Mouse (Mus musculus) limb, embryonic 14.5 days (tissue): ENCODE results near the gene Tbc1d8b. TPM values are rescaled to one million over a fixed set of nuclear protein-coding genes. Genes with fewer than 3 reads are reported as not detected.
"Not testable (repeated sequence)": the region's sequence is repeated elsewhere in the genome, so short reads cannot be mapped to it uniquely, and the experiment has no call there.

Experiments used
- ATAC-seq: fragments of 200-750 bp; cut with Nextera tagmentation; 2 replicates; pipeline ENCODE4 v1.8.0; 2017; ENCODE audit warnings: low read depth, moderate number of reproducible peaks, moderate TSS enrichment; ENCODE audit not compliant: low FRiP score
- DNase-seq: peaks from one replicate; pipeline ENCODE4 v3.0.0-alpha.2; 2015; ENCODE audit warnings: low spot score
- H3K27ac ChIP-seq: fragments of 300-500 bp; sonication (generic); replicated peaks from 2 replicates; pipeline ENCODE4 v1.5.1; 2014; ENCODE audit warnings: low read depth, mild to moderate bottlenecking, low read length, moderate library complexity, mixed read lengths
- H3K27me3 ChIP-seq: fragments of 300-500 bp; sonication (generic); 2 replicates; pipeline ENCODE4 v1.6.1; 2014; ENCODE audit warnings: low read length, mixed read lengths; ENCODE audit not compliant: control insufficient read depth, insufficient read depth
- H3K36me3 ChIP-seq: fragments of 300-500 bp; sonication (generic); 2 replicates; pipeline ENCODE4 v1.6.1; 2014; ENCODE audit warnings: mild to moderate bottlenecking, low read length, moderate library complexity, mixed read lengths; ENCODE audit not compliant: control insufficient read depth, insufficient read depth
- H3K4me1 ChIP-seq: fragments of 300-500 bp; sonication (generic); 2 replicates; pipeline ENCODE4 v1.6.1; 2014; ENCODE audit warnings: antibody characterized with exemption, low read length, mixed read lengths; ENCODE audit not compliant: control insufficient read depth, insufficient read depth
- H3K4me2 ChIP-seq: fragments of 300-500 bp; sonication (generic); replicated peaks from 2 replicates; pipeline ENCODE4 v1.6.1; 2014; ENCODE audit warnings: low read depth, mild to moderate bottlenecking, low read length, moderate library complexity; ENCODE audit not compliant: severe bottlenecking
- H3K4me3 ChIP-seq: fragments of 300-500 bp; sonication (generic); replicated peaks from 2 replicates; pipeline ENCODE4 v1.5.1; 2014; ENCODE audit warnings: low read length
- H3K9ac ChIP-seq: fragments of 300-500 bp; sonication (generic); 2 replicates; pipeline ENCODE4 v1.6.1; 2014; ENCODE audit warnings: mild to moderate bottlenecking, low read depth, low read length, moderate library complexity; ENCODE audit not compliant: severe bottlenecking
- H3K9me3 ChIP-seq: fragments of 300-500 bp; sonication (generic); 2 replicates; pipeline ENCODE4 v1.6.1; 2016; ENCODE audit warnings: low read length; ENCODE audit not compliant: control insufficient read depth
- POLR2A ChIP-seq: fragments of 200-500 bp; IDR thresholded peaks from 2 replicates; pipeline ENCODE4 v1.8.0; 2012; ENCODE audit warnings: inconsistent platforms, mild to moderate bottlenecking, moderate library complexity, borderline replicate concordance; ENCODE audit not compliant: insufficient read depth, insufficient read length; ENCODE audit errors: extremely low read depth
- WGBS: fragments of 180-500 bp; shearing (Covaris S2); extraction: QIAGEN DNeasy Blood & Tissue Kit; methylation state at CpG from one replicate; pipeline ENCODE4 v1.1.7; 2014; 5-methylcytosine and 5-hydroxymethylcytosine counted together
- polyA plus RNA-seq, 2 experiments: library from polyadenylated mRNA; depleted of rRNA in 1 of 2; stranded (reverse) in 1 of 2; unstranded in 1 of 2; fragments of >200 nt; fragmentation: Nextera tagmentation in 1 of 2; extraction: Ambion mirVana in 1 of 2; gene quantifications; 2 replicates each; pipeline versions ENCODE4 v1.2.1 to v1.2.3; 2012 to 2014

The Tbc1d8b gene
- polyA plus RNA-seq, 2 experiments = 2.6 to 10.0 TPM

DNA sequence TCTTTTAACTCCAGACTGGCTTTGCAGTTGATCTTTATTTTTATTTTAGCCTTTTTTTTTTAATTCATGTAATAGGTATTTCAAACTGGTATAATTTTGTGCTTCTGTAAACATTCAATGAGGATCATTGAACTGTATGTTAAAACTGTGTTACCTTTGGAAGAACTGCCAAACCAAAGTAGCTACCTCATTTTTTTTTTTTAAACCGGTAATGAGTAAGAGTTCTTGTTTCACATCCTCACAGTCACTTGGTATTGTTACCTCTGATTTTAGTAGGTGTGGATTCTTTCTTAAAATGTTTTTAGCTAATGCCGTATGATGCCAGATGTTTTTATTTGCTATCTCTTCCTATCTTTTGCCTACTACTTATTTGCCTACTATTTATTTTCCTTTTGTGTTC lies 37.6 kb downstream of the Tbc1d8b start:
- no peaks in the 10 kb centered on the region for H3K4me1 ChIP-seq
- no peaks in the 10 kb centered on the region for H3K9me3 ChIP-seq
- 85% methylated on average over 2 of the region's 2 CpGs for WGBS
- no peak for DNase-seq
- no peak overlapping the region for H3K4me2 ChIP-seq
- H3K27me3 ChIP-seq = no peaks in the 10 kb centered on the region
- no peak overlapping the region for H3K9ac ChIP-seq
- H3K27ac ChIP-seq = no peak overlapping the region
- ATAC-seq = no peak
- H3K4me3 ChIP-seq = no peak overlapping the region
- TF ChIP-seq POLR2A = no peak
- 0 out of 2 replicates have a peak, but pooled peaks cover 2% of the 10 kb centered on the region for H3K36me3 ChIP-seq

DNA sequence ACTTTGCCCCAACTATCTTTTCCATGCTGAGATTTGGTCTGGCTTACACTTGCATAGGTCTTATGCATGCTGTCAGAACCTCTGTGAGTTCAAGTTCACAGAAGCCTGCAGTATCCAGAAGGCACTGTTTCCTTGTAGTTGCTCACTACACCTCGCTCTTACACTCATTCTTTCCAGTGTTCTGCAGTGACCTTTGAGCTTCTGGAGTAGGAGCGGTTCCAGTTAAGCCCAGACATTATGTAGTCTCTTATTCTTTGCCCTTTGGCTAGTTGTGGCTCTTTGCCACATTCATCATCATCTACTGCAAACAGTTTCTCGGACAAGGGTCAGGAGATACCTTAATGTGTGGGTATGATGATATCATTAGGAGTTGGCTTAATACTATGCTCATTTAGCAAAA lies 45.7 kb downstream of the Tbc1d8b start:
- WGBS = 89% methylated on average over 3 of the region's 3 CpGs
- Histone ChIP-seq H3K4me2 (no peak overlapping the region), H3K4me1 (no peaks in the 10 kb centered on the region), H3K4me3 (no peak overlapping the region), H3K27me3 (no peaks in the 10 kb centered on the region), H3K9me3 (no peaks in the 10 kb centered on the region), H3K9ac (no peak overlapping the region), H3K36me3 (peaks cover 8% of the 10 kb centered on the region; the same call in 1 of the 2 replicates), H3K27ac (no peak overlapping the region)
- ATAC-seq (no peak), DNase-seq (no peak)
- no peak for TF ChIP-seq POLR2A

DNA sequence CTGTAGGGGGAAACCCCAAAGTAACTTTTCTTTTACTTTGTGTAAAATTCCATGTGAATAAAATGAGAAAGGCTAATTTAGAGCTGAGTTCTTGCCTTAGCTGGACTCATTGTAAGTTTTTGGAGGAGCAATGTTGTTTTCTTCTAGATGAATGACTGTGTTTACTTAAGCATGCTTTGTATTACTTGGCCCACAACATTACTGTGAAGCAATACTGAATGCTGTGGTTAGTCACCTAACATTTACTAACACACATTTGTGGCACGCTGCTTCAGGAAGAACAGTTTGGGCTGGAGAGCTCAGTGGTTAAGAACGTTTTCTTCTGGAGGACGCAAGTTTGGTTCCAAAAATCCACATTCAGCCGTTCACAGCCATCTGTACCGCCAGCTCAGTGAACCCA lies 52.3 kb downstream of the Tbc1d8b start:
- Histone ChIP-seq H3K4me3 (no peak overlapping the region), H3K9me3 (no peaks in the 10 kb centered on the region), H3K27ac (no peak overlapping the region), H3K4me2 (no peak overlapping the region), H3K36me3 (peaks cover 3% of the 10 kb centered on the region; the same call in 1 of the 2 replicates), H3K4me1 (no peaks in the 10 kb centered on the region), H3K27me3 (no peaks in the 10 kb centered on the region), H3K9ac (no peak overlapping the region)
- 84% methylated on average over 5 of the region's 5 CpGs for WGBS
- DNase-seq (no peak), ATAC-seq (no peak)
- no peak for TF ChIP-seq POLR2A

DNA sequence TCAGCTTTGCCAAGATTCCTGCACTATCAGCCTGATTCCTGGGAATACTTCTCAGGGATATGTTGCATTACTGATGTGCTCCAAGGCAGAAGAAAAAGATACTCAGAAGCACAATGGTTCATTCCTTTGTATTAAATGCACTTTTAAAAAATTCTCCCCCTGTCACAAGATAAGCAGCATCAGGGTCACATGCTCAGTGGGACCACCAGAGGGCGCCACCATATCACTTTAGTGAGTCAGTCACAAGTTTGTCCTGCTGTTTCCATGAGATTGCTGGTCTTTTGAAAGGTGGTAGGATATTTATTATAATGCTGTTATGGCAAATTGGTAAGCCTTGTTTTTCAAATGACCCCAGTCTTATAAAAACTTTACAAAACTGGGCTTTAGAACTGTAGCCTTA lies 67.1 kb downstream of the Tbc1d8b start:
- no peak for TF ChIP-seq POLR2A
- WGBS = 0% methylated on average over 1 of the region's 1 CpGs
- Histone ChIP-seq H3K4me3 (no peak overlapping the region), H3K27ac (no peak overlapping the region), H3K9me3 (no peaks in the 10 kb centered on the region), H3K9ac (no peak overlapping the region), H3K4me2 (no peak overlapping the region), H3K36me3 (no peaks in the 10 kb centered on the region), H3K4me1 (no peaks in the 10 kb centered on the region), H3K27me3 (no peaks in the 10 kb centered on the region)
- peak; percentile 61 for DNase-seq
- no peak for ATAC-seq

DNA sequence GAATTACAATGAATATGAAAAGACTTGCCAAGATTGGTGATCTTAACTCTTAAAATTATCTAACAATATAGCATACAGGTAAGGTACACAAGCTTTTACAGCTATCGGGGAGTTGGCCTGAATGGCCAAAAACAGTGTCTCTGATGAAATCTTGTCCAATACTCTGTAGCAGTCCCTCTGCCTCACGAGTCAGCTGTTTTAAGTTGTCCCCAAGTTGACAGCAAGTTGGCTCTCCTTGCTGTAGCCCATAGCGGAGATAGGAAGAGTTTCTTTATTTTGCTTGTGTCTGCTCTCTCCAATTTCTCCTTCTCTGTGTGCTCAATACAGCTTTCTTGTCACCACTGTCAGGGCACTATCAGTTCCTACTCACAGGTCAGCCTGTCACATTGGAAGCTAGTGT lies 73.8 kb downstream of the Tbc1d8b start:
- H3K4me3 ChIP-seq, H3K9ac ChIP-seq, H3K4me2 ChIP-seq, DNase-seq, ATAC-seq, H3K36me3 ChIP-seq, H3K27me3 ChIP-seq, H3K9me3 ChIP-seq, H3K27ac ChIP-seq, H3K4me1 ChIP-seq: not testable (repeated sequence)
- WGBS = 78% methylated on average over 3 of the region's 3 CpGs

DNA sequence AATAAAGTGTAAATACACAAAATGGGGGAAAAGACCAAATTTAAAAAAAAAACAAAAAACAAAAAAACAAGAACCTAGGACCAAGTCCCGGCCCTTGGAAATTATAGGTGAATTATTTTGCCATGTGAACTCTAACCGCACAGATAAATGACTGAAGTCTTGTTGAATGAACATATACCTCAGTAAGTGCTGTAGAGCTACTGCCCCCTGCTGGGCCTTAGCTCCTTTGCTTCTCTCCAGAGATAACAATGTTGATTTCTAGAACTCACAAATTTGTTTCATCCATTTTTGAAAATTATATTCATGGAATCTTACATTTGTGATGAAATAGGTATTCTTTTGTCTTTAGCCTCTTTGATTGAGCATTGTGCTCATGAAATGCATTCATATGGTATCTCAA lies 77.8 kb downstream of the Tbc1d8b start:
- WGBS = 81% methylated on average over 2 of the region's 2 CpGs
- Histone ChIP-seq H3K4me3 (no peak overlapping the region), H3K4me2 (no peak overlapping the region), H3K27ac (no peak overlapping the region), H3K27me3 (no peaks in the 10 kb centered on the region), H3K9me3 (no peaks in the 10 kb centered on the region), H3K36me3 (no peaks in the 10 kb centered on the region), H3K4me1 (no peaks in the 10 kb centered on the region), H3K9ac (no peak overlapping the region)
- no peak for TF ChIP-seq POLR2A
- DNase-seq (peak; percentile 51), ATAC-seq (no peak)
